Mouse (Mus musculus) heart, postnatal 36 days (tissue): ENCODE measurements around the gene Spcs2. TPM values are rescaled to one million over a fixed set of nuclear protein-coding genes. Genes with fewer than 3 reads are reported as not detected.

Source experiments
- DNase-seq, 2 experiments: peaks; one replicate each; pipeline ENCODE4 v3.0.0; 2021 to 2022
- intact Hi-C: fragments of 180-260 bp; cut with DNase I; formaldehyde crosslinking; loops from one replicate; pipeline ENCODE4 v1.15.1; 2025
- total RNA-seq, 2 experiments: library from RNA; stranded (reverse); gene quantifications; 2 replicates each; pipeline ENCODE4 v1.2.3; 2021

Spcs2 gene
- total RNA-seq, 2 experiments from 2014 or later, result 48.0 to 50.4 TPM

- intact Hi-C loops, result no loop called here
- no peak for DNase-seq
These were observed 2.0 kb upstream of the Spcs2 start for GRCm38 (mm10) chr7:99865219-99865618.

- DNase-seq, result no peak
- intact Hi-C loops, result loop anchor here (5.0 kb wide), 1 partner anchor 382 kb away; the partner anchor contains the start of gene Rps3
These were observed 1.2 kb upstream of the Spcs2 start for GRCm38 (mm10) chr7:99864241-99865028.

GRCm38 (mm10) chr7:99858813-99859585, 4.3 kb downstream of the Spcs2 start, which contains the start of gene Xrra1:
Xrra1 (plus strand) TSS chr7:99859116.
- intact Hi-C loops, result loop anchor here (2.0 kb wide), 1 partner anchor 30 kb away; the partner anchor contains the start of gene Neu3
- DNase-seq, result peak; percentile 92 to 93

GRCm38 (mm10) chr7:99858175-99858812, 5.0 kb downstream of the Spcs2 start:
- DNase-seq, result no peak
- intact Hi-C loops, result loop anchor here (2.0 kb wide), 1 partner anchor 29 kb away; the partner anchor contains the start of gene Neu3

- DNase-seq, result no peak
- intact Hi-C loops, result no loop called here
These were observed 6.9 kb downstream of the Spcs2 start for GRCm38 (mm10) chr7:99856266-99856861.

- no peak for DNase-seq
- intact Hi-C loops, result no loop called here
These were observed 9.0 kb downstream of the Spcs2 start for GRCm38 (mm10) chr7:99854311-99854710.

GRCm38 (mm10) chr7:99853350-99853749, 9.9 kb downstream of the Spcs2 start:
- DNase-seq, result no peak
- intact Hi-C loops, result no loop called here

GRCm38 (mm10) chr7:99851618-99852017, 11.6 kb downstream of the Spcs2 start:
- DNase-seq, result no peak
- intact Hi-C loops, result no loop called here

GRCm38 (mm10) chr7:99851121-99851520, 12.1 kb downstream of the Spcs2 start:
- intact Hi-C loops, result no loop called here
- DNase-seq, result no peak

- intact Hi-C loops, result no loop called here
These were observed 12.7 kb downstream of the Spcs2 start for GRCm38 (mm10) chr7:99850534-99850933.

GRCm38 (mm10) chr7:99845533-99846236, 17.6 kb downstream of the Spcs2 start:
- no peak for DNase-seq
- intact Hi-C loops, result no loop called here

More at GRCm38 (mm10) chr7:99850534-99850933, 12.7 kb downstream of the Spcs2 start:
- DNase-seq, result no peak

GRCm38 (mm10) chr7:99838241-99838640, 25.0 kb downstream of the Spcs2 start:
- intact Hi-C loops, result no loop called here
- no peak for DNase-seq

GRCm38 (mm10) chr7:99837358-99838071, 25.7 kb downstream of the Spcs2 start:
- intact Hi-C loops, result no loop called here
- no peak for DNase-seq

GRCm38 (mm10) chr7:99836781-99837180, 26.5 kb downstream of the Spcs2 start:
- intact Hi-C loops, result no loop called here

GRCm38 (mm10) chr7:99834314-99834853, 28.9 kb downstream of the Spcs2 start:
- DNase-seq, result no peak
- intact Hi-C loops, result no loop called here

More at GRCm38 (mm10) chr7:99836781-99837180, 26.5 kb downstream of the Spcs2 start:
- no peak for DNase-seq

GRCm38 (mm10) chr7:99833846-99834222, 29.4 kb downstream of the Spcs2 start:
- intact Hi-C loops, result no loop called here
- no peak for DNase-seq

GRCm38 (mm10) chr7:99833115-99833845, 30.0 kb downstream of the Spcs2 start:
- intact Hi-C loops, result no loop called here
- DNase-seq, result no peak

- peak; percentile 92 to 94 for DNase-seq
- intact Hi-C loops, result loop anchor here (2.0 to 5.0 kb wide), 2 partner anchors 31 to 49 kb away; partner anchors contain the start of gene Xrra1
These were observed 35.1 kb downstream of the Spcs2 start, which contains the start of gene Neu3 for GRCm38 (mm10) chr7:99828083-99828570. Neu3 (minus strand) TSS chr7:99828417.
